Mouse (Mus musculus): ENCODE data around the gene Rbpjl. TPM values are rescaled to one million over a fixed set of nuclear protein-coding genes. Genes with fewer than 3 reads are reported as not detected.
A peak's percentile ranks its signal among the peaks of the same experiment; 100 is the strongest.

The Rbpjl gene
- polyA plus RNA-seq, 1 experiment: 1.1 TPM

- Histone ChIP-seq H3K27ac (ENCODE audit: insufficient read depth, low read length) (no peak overlapping the region), H3K4me1 (ENCODE audit: control insufficient read depth, insufficient read depth, low read length) (no peaks in the 10 kb centered on the region; the same call in 1 of the 2 replicates), H3K4me3 (ENCODE audit: insufficient read depth, low read length) (no peak overlapping the region)
- no peak for TF ChIP-seq POLR2A (IDR thresholded peaks at IDR 0.05; ENCODE audit: extremely low read depth, insufficient read depth, low read length)
- no peak for TF ChIP-seq CTCF (IDR thresholded peaks at IDR 0.05; ENCODE audit: extremely low read depth, insufficient read depth, low read length)
Observed at GRCm38 (mm10) chr2:164405519-164405918, 2.6 kb downstream of the Rbpjl start.

- Histone ChIP-seq H3K4me1 (ENCODE audit: control insufficient read depth, insufficient read depth, low read length) (no peaks in the 10 kb centered on the region), H3K27ac (ENCODE audit: insufficient read depth, low read length) (no peak overlapping the region), H3K4me3 (ENCODE audit: insufficient read depth, low read length) (no peak overlapping the region)
- no peak for TF ChIP-seq POLR2A (IDR thresholded peaks at IDR 0.05; ENCODE audit: extremely low read depth, insufficient read depth, low read length)
- peak; percentile 75 for TF ChIP-seq CTCF (IDR thresholded peaks at IDR 0.05; ENCODE audit: extremely low read depth, insufficient read depth, low read length)
Observed at GRCm38 (mm10) chr2:164407708-164408107, 4.8 kb downstream of the Rbpjl start.

GRCm38 (mm10) chr2:164414167-164414566 lies 11.2 kb downstream of the Rbpjl start:
- TF ChIP-seq POLR2A (IDR thresholded peaks at IDR 0.05; ENCODE audit: extremely low read depth, insufficient read depth, low read length) (no peak), CTCF (IDR thresholded peaks at IDR 0.05; ENCODE audit: extremely low read depth, insufficient read depth, low read length) (no peak)
- H3K4me3 ChIP-seq (ENCODE audit: insufficient read depth, low read length): no peak overlapping the region
- H3K27ac ChIP-seq (ENCODE audit: insufficient read depth, low read length): no peak overlapping the region
- H3K4me1 ChIP-seq (ENCODE audit: control insufficient read depth, insufficient read depth, low read length): no peaks in the 10 kb centered on the region

GRCm38 (mm10) chr2:164414581-164414980 lies 11.6 kb downstream of the Rbpjl start:
- H3K27ac ChIP-seq (ENCODE audit: insufficient read depth, low read length): no peak overlapping the region
- TF ChIP-seq POLR2A (IDR thresholded peaks at IDR 0.05; ENCODE audit: extremely low read depth, insufficient read depth, low read length) (no peak), CTCF (IDR thresholded peaks at IDR 0.05; ENCODE audit: extremely low read depth, insufficient read depth, low read length) (no peak)
- H3K4me1 ChIP-seq (ENCODE audit: control insufficient read depth, insufficient read depth, low read length): no peaks in the 10 kb centered on the region
- no peak overlapping the region for H3K4me3 ChIP-seq (ENCODE audit: insufficient read depth, low read length)

GRCm38 (mm10) chr2:164417198-164417597 lies 14.3 kb downstream of the Rbpjl start:
- peak; percentile 75 for TF ChIP-seq CTCF (IDR thresholded peaks at IDR 0.05; ENCODE audit: extremely low read depth, insufficient read depth, low read length)
- no peak for TF ChIP-seq POLR2A (IDR thresholded peaks at IDR 0.05; ENCODE audit: extremely low read depth, insufficient read depth, low read length)
- no peak overlapping the region for H3K27ac ChIP-seq (ENCODE audit: insufficient read depth, low read length)
- no peak overlapping the region for H3K4me3 ChIP-seq (ENCODE audit: insufficient read depth, low read length)
- H3K4me1 ChIP-seq (ENCODE audit: control insufficient read depth, insufficient read depth, low read length): no peaks in the 10 kb centered on the region

GRCm38 (mm10) chr2:164418308-164418875 lies 15.5 kb downstream of the Rbpjl start:
- no peaks in the 10 kb centered on the region for H3K4me1 ChIP-seq (ENCODE audit: control insufficient read depth, insufficient read depth, low read length)
- TF ChIP-seq POLR2A (IDR thresholded peaks at IDR 0.05; ENCODE audit: extremely low read depth, insufficient read depth, low read length): no peak
- TF ChIP-seq CTCF (IDR thresholded peaks at IDR 0.05; ENCODE audit: extremely low read depth, insufficient read depth, low read length): no peak
- no peak overlapping the region for H3K27ac ChIP-seq (ENCODE audit: insufficient read depth, low read length)
- no peak overlapping the region for H3K4me3 ChIP-seq (ENCODE audit: insufficient read depth, low read length)

- no peak overlapping the region for H3K27ac ChIP-seq (ENCODE audit: insufficient read depth, low read length)
- no peaks in the 10 kb centered on the region for H3K4me1 ChIP-seq (ENCODE audit: control insufficient read depth, insufficient read depth, low read length)
- TF ChIP-seq POLR2A (IDR thresholded peaks at IDR 0.05; ENCODE audit: extremely low read depth, insufficient read depth, low read length): no peak
- no peak for TF ChIP-seq CTCF (IDR thresholded peaks at IDR 0.05; ENCODE audit: extremely low read depth, insufficient read depth, low read length)
- H3K4me3 ChIP-seq (ENCODE audit: insufficient read depth, low read length): no peak overlapping the region
Observed at GRCm38 (mm10) chr2:164419489-164419888, 16.5 kb downstream of the Rbpjl start.

- Histone ChIP-seq H3K27ac (ENCODE audit: insufficient read depth, low read length) (no peak overlapping the region), H3K4me1 (ENCODE audit: control insufficient read depth, insufficient read depth, low read length) (no peaks in the 10 kb centered on the region), H3K4me3 (ENCODE audit: insufficient read depth, low read length) (no peak overlapping the region)
- TF ChIP-seq CTCF (IDR thresholded peaks at IDR 0.05; ENCODE audit: extremely low read depth, insufficient read depth, low read length): no peak
- no peak for TF ChIP-seq POLR2A (IDR thresholded peaks at IDR 0.05; ENCODE audit: extremely low read depth, insufficient read depth, low read length)
Observed at GRCm38 (mm10) chr2:164421306-164421705, 18.4 kb downstream of the Rbpjl start.

- Histone ChIP-seq H3K27ac (ENCODE audit: insufficient read depth, low read length) (no peak overlapping the region), H3K4me1 (ENCODE audit: control insufficient read depth, insufficient read depth, low read length) (no peaks in the 10 kb centered on the region), H3K4me3 (ENCODE audit: insufficient read depth, low read length) (no peak overlapping the region)
- TF ChIP-seq POLR2A (IDR thresholded peaks at IDR 0.05; ENCODE audit: extremely low read depth, insufficient read depth, low read length) (no peak), CTCF (IDR thresholded peaks at IDR 0.05; ENCODE audit: extremely low read depth, insufficient read depth, low read length) (no peak)
Observed at GRCm38 (mm10) chr2:164421979-164422378, 19.0 kb downstream of the Rbpjl start.

GRCm38 (mm10) chr2:164422675-164423393 lies 19.9 kb downstream of the Rbpjl start:
- TF ChIP-seq CTCF (IDR thresholded peaks at IDR 0.05; ENCODE audit: extremely low read depth, insufficient read depth, low read length): no peak
- no peak for TF ChIP-seq POLR2A (IDR thresholded peaks at IDR 0.05; ENCODE audit: extremely low read depth, insufficient read depth, low read length)
- Histone ChIP-seq H3K4me1 (ENCODE audit: control insufficient read depth, insufficient read depth, low read length) (no peaks in the 10 kb centered on the region), H3K4me3 (ENCODE audit: insufficient read depth, low read length) (no peak overlapping the region), H3K27ac (ENCODE audit: insufficient read depth, low read length) (peak overlapping the region; percentile 77; the same call in 1 of the 2 replicates)
